Mouse (Mus musculus) heart, adult 11 months (tissue): ENCODE results near the gene Endod1.
"Not testable (repeated sequence)": the region's sequence is repeated elsewhere in the genome, so short reads cannot be mapped to it uniquely, and the experiment has no call there.

Source experiments
- DNase-seq: peaks from one replicate; pipeline ENCODE4 v3.0.0; 2022

The Endod1 gene

DNA sequence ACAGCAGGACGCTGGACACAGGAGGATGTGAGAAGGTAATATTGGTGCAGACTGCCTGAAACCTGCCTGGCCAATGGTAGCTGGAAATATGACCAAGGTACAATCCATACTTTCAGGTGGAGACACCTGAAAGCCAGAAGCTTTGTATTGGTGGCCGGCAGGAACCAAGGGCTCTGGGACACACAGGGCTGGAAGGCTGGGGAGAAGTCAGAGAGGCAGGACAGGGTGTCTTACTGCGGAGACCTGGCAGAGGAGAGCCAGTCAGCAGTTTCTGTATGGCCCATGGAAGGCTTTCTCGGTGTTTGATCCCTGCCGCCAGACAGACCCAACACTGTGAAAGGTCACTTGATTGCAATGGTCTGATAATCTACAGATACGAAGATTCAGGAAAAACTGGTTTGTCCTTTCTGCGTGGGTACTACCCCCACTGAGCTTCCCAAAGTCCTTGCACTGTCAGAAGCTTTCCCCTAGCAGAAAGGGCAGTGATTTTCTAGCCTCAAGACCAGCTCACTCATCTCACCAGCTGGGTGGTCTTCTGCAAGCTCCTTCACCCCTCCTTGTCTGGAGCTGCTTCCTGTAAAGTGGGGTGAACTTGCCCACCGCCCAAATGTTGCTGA is 1.4 kb downstream of the Endod1 start:
- DNase-seq, result peak; percentile 85

DNA sequence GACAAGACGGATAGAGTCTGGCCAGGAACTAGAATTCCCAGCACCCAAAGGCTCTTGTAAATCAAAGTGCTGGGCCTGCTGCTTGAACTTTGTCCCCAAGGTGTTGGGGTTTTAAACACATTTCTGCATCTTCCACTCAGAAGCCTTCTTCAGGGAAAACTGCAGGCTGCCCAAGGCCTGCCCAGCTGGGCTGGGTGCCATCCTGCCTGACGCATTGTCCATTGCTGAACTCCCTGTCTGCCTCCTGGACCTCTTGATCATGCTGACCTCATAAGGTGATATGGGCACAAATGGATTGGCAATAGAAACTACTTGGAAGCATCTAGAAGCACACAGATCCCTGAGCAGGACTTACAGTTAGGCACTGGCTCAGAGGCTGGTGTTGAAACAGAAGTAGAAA is 3.2 kb downstream of the Endod1 start:
- no peak for DNase-seq

DNA sequence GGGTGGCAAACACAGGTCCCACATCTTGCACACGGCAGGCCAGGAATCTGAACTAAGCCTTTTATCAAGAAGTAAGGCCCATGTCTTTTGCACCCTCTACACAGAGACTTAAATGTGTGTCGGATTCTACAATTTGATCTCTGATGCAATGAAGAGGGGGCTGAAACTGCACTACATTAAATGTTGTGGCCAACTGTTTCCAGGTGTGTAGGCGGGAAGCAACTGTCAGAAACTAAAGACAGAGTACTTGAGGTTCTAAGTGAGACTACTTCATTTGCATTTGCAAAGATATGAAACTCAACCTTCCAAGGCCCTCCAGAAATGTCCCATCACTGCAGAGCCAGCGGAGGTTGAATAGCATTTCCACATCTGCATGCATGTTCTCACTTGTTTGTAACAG is 5.2 kb downstream of the Endod1 start:
- DNase-seq, result peak; percentile 39

DNA sequence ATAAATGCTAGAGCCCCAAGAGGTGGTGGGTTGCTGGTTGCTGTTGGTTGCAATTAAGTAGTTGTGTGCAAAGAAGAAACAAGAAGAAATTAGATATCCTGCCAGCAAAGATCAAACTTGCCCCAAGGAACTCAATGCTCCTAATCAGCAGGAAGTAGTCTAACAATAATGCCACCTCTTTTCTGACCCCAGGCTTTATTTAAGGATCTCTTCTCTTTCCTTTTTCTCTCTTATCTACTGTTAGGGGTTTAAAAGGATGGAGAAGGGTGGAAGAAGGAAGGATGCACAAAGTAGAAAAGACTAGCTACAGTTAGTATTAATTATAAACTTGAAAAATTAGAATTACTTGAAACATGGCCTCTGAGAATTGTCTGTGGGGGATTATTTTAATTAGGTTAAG is 8.9 kb downstream of the Endod1 start:
- DNase-seq, result no peak

DNA sequence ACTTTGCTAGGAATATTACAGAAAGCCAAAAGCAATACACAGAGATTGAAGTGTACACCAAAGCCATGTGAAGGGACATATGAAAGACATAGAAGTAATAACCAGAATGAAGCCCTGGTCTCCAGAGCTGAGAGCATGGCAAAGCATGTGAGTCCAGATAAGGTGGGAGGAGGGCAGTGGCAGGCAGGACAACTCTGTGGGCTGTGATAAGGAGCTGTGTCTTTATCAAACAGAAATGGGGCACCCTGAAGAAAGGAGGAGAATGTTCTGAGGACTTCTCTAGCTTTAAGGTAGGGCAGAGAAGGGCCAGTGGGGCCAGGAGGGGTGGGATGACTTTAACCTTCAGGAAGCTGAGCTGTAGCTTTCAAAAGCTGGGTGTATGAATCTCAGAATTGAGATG is 12.0 kb downstream of the Endod1 start:
- no peak for DNase-seq

DNA sequence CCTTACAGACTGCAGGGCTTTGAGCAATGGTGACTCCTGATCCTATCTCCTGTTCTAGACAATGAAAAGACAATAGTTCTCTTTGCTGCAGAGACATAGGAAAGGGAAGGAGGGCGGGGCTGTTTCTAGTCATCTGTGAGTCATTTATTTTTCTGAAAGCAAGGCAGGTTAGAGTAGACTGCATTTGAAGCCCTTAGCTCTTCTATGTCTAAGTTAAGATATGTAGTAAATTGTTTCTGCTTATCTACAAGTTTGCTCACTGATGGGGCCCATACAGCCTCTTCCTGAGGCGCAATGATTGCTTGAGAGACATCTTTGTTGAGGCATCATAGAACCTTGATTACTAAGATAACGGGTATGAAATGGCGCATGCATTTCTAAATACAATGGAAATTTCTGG is 13.5 kb downstream of the Endod1 start:
- no peak for DNase-seq

DNA sequence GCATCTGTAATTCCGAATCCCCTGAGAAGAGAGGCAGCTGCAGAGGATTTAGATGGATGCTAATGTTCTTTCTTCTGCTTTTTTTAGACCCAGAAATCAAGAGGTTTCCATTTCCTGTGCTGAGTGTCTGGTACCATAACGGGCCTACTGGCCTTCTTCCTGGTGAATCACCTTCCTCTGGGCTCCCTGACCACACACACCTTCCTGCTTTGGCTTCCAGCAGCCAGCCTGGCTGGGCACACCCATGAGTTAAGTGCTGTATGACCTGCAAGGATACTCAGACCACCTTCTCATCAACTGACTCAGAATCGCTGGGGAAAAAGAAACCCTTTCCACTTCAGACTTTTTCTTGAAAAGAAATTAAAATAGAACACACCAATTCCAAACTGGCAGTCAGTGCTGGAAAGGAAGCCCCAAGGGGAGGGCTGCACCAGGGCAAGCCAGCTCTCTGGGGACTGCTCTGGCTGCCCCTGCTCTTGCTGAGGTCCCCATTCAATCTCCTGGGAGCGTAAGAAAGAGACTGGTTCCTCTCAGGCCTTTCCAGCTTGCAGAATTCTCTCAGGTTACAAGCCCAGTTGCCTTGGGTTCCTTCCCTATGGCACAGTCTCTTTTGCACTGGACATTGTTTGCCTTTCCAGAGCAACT is 15.7 kb downstream of the Endod1 start:
- peak; percentile 95 for DNase-seq

DNA sequence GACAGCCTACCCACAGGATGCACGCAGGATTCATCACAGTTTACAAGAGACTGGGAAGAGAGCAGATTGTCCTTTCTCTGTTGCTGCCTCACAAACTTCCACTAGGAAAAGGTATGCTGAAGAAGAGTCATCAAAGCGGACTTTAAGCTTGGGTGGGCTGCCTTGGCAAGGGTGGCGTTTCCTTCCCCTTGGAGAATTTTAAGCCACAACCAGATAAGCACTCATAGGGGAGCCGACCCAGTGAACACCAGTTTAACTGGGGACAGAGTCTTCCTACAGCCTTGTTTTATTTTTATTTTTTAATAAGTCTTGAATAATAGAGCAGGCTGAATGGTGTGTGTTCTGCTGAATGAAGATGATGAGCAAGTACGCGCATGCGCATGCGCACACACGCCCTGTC is 16.6 kb downstream of the Endod1 start:
- DNase-seq, result no peak

DNA sequence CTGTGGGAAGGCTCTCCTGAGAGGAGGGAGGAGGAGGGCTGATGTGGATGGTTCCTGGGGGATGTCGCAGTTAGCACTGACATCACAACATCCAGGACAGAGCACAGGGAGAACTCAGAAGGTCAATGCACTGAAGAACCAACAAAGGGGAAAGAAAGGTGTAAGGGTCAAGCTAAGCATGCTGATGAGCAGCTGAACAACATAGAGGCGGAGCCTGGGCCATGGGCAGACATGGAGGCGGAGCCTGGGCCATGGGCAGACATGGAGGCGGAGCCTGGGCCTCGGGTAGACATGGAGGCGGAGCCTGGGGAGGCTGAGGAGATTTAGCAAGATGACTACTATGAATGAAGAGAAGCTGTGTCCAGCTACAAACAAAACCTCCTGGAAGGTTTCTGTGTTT is 17.8 kb downstream of the Endod1 start:
- no peak for DNase-seq

DNA sequence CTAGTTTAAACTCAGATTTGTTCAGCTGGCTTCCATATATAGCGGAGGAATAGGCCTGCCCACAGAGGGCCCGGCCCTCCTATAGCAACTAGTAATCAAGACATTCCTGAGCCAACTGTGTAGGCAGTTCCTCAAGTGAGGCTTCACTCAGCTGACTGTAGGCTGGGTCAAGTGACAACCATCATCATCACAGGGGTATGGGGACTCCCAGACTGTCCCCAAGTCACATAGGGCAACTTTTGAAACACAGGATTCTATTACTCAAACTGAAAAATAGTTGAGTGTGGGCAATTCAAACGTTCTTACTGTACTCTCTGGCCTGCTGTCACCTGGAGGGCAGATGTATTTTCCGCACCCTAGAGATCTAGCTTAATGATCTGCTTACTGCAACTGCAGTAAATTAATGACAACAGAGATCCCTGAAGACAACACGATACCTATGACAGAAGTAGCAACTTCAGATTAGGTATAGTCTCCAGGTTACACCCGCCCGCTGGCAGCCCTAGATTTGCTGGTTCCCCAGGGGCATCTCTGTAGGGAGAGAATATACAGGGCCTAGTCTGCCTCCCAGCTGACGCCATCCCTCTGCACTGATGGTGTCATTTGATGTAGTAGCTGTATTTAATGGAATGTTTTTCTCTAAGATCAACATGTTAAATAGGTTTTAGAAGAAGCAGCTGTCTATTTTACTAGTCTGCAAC is 19.1 kb downstream of the Endod1 start:
- DNase-seq, result no peak

DNA sequence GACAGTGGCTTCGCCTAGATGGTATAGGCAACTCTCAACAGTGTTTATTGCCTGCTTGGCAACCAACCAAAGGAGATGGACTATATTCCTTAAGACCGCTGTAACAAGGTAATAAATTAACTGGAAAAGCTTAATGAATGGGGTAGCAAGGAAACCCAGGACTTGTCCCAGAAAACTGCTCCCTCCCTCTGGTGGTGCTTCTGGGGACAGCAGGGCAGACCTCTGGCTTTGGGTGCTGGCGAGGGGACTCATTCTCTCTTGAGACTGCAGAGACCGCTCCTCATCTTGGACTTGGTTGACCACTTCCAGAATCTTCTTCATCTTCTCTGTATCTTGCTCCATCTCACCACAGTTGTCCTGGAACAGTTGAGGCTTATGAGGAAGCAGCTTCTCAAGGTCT is 24.3 kb downstream of the Endod1 start:
- DNase-seq, result no peak

DNA sequence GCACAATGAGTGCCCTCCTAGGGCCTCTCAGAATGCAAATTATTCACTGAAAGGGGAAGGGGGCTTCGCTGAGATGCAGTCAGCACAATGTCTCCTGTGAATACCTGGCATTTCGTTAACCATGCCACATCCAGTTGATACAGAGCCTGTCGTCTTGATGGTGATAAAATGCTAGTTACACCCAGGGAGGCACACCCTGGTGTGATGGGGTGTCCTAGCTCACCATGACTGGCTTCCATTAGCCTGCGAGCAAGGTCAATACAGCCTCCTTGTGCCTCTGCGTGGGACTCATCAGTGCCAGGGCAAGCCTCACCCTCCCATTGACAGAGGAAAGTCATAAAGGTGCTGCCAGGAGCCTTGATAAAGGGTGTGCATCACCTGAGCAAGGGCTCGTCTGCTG is 26.5 kb downstream of the Endod1 start:
- DNase-seq, result no peak

DNA sequence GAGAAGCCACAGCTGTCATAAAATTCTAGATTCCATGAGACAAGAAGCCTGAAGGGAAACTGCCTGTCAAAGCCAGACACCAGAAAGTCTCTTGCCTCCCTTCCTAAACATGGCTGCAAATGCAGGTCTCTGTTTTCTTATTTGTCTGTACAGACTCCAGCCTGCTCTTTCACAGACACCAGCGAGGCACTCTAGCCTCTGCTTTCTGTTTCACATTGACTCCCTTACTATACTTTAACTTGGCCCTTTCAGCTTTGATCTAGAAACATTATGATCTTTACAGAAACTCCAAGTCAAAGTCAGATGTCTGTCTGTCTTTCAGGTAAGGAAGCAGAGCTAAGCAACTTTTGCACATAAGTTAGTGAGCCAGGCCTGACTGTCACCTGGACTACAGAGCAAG is 29.0 kb downstream of the Endod1 start:
- no peak for DNase-seq

DNA sequence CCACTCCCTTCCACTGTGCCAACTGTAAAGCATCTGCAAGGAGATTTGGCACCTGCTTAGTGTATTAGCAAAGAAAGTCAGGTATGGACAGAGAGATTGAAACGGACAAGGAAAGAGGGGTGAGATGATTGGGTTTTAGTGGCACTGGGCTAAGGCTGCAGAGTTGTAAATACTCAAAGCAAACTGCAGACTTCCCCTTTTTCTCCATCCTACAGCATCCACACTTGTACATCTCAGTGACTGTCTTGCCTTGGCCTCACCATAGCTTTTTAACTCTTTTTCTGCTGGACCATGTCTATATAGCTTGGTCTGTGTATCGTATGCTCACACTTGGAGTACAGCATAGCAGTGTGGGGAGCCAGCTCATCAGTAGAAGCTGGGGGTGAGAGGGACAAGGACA is 30.5 kb downstream of the Endod1 start:
- DNase-seq, result no peak

DNA sequence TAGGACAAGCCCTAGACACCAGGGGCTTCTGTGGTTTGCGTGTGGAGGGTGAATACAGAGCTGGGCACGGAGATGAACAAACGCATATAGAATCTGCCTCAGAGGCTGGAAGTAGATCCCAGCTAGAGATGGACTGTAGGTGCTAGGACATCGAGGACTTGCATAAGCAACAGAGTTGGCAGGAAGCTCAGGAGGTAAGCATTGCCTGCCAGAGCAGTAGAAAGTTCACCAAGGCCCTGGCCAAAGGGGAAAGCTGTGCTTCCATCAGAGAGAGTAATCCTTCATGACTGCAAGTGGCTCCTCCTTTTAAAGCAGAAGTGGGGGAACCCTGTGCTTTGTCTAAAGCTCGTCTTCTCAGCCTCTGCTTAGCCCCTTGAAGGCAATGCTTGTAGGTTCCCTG is 31.9 kb downstream of the Endod1 start:
- DNase-seq, result no peak

DNA sequence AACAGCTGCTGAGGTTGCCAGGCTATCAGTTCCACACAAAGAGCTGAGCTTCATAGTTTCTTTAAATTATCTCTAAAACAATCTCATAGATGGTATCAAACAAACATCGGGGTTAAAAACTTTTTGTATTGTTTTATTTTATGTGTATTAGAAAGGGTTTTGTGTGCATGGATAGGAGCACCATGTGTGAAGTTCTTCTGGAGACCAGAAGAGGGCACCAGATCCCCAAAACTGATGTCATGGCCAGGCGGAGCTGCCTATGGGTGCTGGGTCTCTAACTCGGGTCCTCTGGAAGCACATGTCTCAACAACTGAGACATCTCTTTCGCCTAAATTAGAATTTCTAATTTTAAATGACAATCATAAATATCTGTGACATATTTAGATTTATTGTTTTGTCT is 32.9 kb downstream of the Endod1 start:
- no peak for DNase-seq

DNA sequence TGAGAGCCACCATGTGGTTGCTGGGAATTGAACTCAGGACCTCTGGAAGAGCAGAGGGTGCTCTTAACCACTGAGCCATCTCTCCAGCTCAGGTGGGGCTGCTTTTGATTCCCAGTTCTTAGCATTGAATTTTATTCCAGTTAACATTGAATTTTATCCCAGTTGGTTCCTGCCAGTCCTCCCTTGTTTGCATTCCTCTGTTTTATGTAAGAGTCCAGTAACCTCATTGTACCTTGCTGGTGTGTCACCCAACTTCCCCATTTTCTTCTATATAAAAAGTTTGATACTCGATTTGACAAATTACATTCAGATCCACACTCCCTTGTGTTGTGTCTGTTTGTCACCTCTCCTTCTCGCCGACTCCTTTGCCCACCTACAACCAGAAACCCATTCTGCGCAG is 35.4 kb downstream of the Endod1 start:
- DNase-seq, result not testable (repeated sequence)

DNA sequence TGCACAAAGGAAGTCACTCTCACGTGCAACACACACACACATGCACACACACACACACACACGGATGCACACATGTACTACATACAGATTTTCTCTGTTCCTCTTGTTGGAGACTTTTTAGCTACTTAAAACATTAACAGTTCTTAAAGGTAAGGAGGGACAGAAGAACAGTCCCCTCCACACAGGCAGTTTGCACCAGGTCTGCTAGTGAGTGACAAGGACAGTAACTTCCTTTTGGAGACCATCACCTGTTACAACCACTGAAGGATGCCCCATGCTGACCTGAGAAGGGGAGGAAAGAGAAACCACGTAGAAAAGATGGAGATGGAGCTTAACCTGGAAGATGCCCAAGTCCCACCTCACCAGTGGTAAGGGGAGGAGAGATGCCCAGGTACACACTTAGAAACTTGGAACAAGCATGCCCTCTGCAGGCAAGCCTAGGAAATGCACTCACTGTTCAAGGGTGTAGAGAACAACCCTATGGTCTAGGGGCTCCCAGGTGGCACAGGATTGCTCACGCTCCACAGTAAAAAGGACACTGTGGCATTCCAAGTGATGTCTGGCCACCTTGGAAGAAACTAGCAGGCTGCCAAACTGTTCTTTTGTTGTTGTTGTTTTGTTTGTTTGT is 39.2 kb downstream of the Endod1 start:
- DNase-seq, result peak; percentile 94

DNA sequence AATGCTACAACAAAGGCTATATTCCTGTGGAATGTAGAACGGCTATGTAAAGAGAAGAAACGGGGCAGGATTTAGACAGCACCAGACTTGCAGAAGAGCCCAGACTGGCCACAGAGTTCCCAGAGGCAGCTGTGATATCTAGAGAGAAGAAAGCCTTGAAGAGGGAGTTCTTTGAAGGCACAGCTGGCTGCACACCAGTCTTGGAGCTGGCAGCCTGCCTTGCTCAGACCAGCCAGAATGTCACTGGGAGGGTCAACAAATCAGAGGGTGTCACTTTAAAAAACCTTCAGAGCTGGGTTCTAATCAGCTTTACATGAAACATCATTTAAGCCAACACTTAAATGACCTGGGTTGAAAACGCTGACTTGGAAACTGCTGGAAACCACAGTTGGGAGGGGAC is 42.6 kb downstream of the Endod1 start:
- peak; percentile 85 for DNase-seq

DNA sequence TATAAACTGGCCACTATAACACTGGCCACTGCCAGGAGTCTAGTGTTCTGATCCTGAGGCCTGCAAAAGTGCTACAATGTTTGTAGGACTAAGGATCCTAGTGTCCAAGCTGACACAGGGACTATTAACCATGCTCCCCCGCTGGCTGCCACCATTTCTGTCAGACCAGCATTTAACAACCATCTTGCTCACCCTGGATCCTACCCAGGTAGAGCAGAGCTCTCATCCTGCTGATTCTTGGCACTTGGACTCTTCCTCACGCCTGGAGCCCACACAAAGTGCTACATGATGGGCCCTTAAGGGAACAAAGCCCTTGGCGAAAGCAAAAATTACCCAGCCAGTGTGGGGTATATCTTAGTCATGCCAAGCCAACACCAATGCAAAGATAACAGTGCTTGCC is 44.4 kb downstream of the Endod1 start:
- DNase-seq, result no peak

DNA sequence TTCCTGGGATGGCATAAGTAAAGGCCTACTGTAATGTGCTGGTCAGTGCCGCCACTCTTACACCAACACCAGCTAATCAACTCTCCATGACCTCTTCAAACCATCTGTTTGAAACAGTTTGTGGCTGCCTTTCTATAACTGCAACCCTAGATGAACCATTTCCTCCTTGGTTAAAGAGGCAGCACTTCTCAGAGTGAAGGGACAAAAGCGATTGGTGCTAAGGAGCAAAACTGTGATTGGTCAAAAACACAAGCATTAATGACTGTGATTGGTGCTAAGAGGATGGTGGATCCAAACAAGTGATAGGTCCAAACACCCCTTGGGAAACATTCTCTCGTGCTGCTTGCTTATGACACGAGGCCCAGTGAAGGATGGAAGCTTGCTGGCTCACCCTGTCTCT is 45.5 kb downstream of the Endod1 start:
- DNase-seq, result no peak

DNA sequence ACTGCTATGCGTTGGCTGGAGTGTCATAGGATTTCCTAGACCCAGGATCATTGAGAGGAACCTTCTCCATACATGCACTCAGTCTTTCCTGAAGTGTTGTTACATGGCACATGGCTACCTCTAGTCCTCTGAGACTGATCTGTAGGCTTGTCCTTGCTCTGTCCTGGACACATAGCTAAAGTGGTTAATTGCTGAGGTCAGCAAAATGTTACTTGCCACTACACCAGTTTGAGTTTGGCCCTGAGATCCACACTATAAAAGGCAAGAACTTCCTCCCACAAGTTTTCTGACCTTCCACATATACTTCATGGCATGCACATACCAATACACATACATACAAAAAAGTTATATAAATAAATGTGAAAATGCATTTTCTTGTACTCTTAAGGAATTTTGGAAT is 64.7 kb downstream of the Endod1 start:
- peak; percentile 28 for DNase-seq

DNA sequence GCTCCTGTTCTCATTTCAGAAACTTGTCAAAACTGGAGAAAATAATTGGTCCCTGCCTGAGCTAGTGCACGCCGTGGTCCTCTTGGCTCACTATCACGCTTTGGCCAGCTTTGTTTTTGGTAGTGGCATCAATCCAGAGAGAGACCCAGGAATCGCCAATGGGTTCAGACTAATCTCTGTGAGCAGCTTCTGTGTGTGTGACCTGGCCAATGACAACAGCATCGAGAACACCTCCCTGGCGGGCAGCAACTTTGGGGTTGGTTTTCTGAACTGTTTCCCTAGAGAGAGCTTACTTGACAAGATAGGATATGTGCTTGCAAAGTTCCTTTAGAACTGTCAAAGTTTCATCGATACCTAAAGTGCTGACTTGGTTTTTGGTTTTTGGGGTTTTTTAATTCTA is 66.8 kb downstream of the Endod1 start:
- peak; percentile 80 for DNase-seq

DNA sequence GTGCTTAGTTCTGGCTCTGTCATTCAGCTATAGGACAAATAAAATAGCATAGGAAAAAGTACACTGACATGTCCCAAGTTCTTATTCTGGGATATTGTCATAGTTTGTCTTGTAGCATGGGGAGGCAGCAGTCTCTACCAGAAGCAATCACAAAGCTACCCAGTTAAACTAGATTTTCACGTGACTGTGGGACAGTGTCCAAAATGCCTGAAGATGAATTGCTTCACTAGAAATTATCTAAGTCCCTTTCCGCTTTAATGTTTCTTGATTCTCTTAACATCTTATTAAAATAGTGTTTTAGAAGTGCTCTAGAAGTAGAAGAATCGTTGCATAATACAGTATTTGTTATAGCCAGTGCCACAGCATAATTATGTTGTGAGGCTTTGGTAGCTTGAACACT is 67.3 kb downstream of the Endod1 start:
- DNase-seq, result no peak
